Mouse (Mus musculus) testis, postnatal 14 days (tissue): ENCODE measurements around the gene Vmn1r214.

ENCODE experiments used
- DNase-seq: peaks from one replicate; pipeline ENCODE4 v3.0.0; 2021; ENCODE audit warnings: low spot score

The Vmn1r214 gene

GRCm38 (mm10) chr13:23030118-23030517, at the start of gene Vmn1r214:
Gene Vmn1r214 (plus strand): TSS chr13:23030418.
- no peak for DNase-seq

- no peak for DNase-seq
Measured at GRCm38 (mm10) chr13:22990214-22990891, 39.9 kb upstream of the Vmn1r214 start.

GRCm38 (mm10) chr13:22992178-22992700, 38.0 kb upstream of the Vmn1r214 start:
- DNase-seq, result no peak

- DNase-seq, result no peak
Measured at GRCm38 (mm10) chr13:22992721-22993120, 37.5 kb upstream of the Vmn1r214 start.

GRCm38 (mm10) chr13:23007356-23007755, 22.9 kb upstream of the Vmn1r214 start, which contains the start of gene Vmn1r213:
Gene Vmn1r213 (plus strand): TSS chr13:23007656.
- DNase-seq, result no peak

- DNase-seq, result no peak
Measured at GRCm38 (mm10) chr13:23018158-23018557, 12.1 kb upstream of the Vmn1r214 start.

- no peak for DNase-seq
Measured at GRCm38 (mm10) chr13:23024812-23025211, 5.4 kb upstream of the Vmn1r214 start.

- no peak for DNase-seq
Measured at GRCm38 (mm10) chr13:23057778-23058177, 27.6 kb downstream of the Vmn1r214 start.

GRCm38 (mm10) chr13:23067725-23068124, 37.5 kb downstream of the Vmn1r214 start, which contains the start of gene Vmn1r215:
Gene Vmn1r215 (plus strand): TSS chr13:23068025.
- no peak for DNase-seq

GRCm38 (mm10) chr13:23069312-23069711, 39.1 kb downstream of the Vmn1r214 start:
- no peak for DNase-seq
